Mouse (Mus musculus) embryonic facial prominence, embryonic 13.5 days (tissue): Measurements from ENCODE around the gene Stxbp5. TPM values are rescaled to one million over a fixed set of nuclear protein-coding genes. Genes with fewer than 3 reads are reported as not detected.
"Not testable (repeated sequence)": the region's sequence is repeated elsewhere in the genome, so short reads cannot be mapped to it uniquely, and the experiment has no call there.

Source experiments
- ATAC-seq: fragments of 200-750 bp; cut with Nextera tagmentation; 2 replicates; pipeline ENCODE4 v1.8.0; 2017; ENCODE audit warnings: low read depth; ENCODE audit not compliant: insufficient number of reproducible peaks, insufficient read depth, low FRiP score, low TSS enrichment
- H3K27ac ChIP-seq: fragments of 300-500 bp; sonication (generic); 2 replicates; pipeline ENCODE4 v1.5.1; 2015; ENCODE audit warnings: moderate library complexity, mild to moderate bottlenecking, inconsistent platforms
- H3K27me3 ChIP-seq: fragments of 300-500 bp; sonication (generic); 2 replicates; pipeline ENCODE4 v1.6.1; 2015; ENCODE audit warnings: mild to moderate bottlenecking, inconsistent platforms
- H3K36me3 ChIP-seq: fragments of 300-500 bp; sonication (generic); 2 replicates; pipeline ENCODE4 v1.6.1; 2015; ENCODE audit warnings: mild to moderate bottlenecking, inconsistent platforms
- H3K4me1 ChIP-seq: fragments of 300-500 bp; sonication (generic); 2 replicates; pipeline ENCODE4 v1.6.1; 2015; ENCODE audit warnings: inconsistent platforms
- H3K4me2 ChIP-seq: fragments of 300-500 bp; sonication (generic); 2 replicates; pipeline ENCODE4 v1.6.1; 2015; ENCODE audit warnings: moderate library complexity, mild to moderate bottlenecking, inconsistent platforms
- H3K4me3 ChIP-seq: fragments of 300-500 bp; sonication (generic); 2 replicates; pipeline ENCODE4 v1.5.1; 2015; ENCODE audit warnings: mild to moderate bottlenecking, inconsistent platforms
- H3K9ac ChIP-seq: fragments of 300-500 bp; sonication (generic); 2 replicates; pipeline ENCODE4 v1.6.1; 2015; ENCODE audit warnings: mild to moderate bottlenecking, inconsistent platforms
- H3K9me3 ChIP-seq: fragments of 300-500 bp; sonication (generic); 2 replicates; pipeline ENCODE4 v1.6.1; 2016; ENCODE audit warnings: inconsistent platforms
- WGBS: fragments of 180-500 bp; shearing (Covaris S2); methylation state at CpG from one replicate; pipeline ENCODE4 v1.1.7; 2015; ENCODE audit warnings: mixed read lengths; 5-methylcytosine and 5-hydroxymethylcytosine counted together
- polyA plus RNA-seq: library from polyadenylated mRNA; unstranded; fragments of >200 nt; fragmentation: Nextera tagmentation; extraction: Ambion mirVana; gene quantifications from 2 replicates; pipeline ENCODE4 v1.2.1, GENCODE M21; 2015

Stxbp5 gene
- polyA plus RNA-seq, 1 experiment from 2014 or later = 6.2 TPM

DNA sequence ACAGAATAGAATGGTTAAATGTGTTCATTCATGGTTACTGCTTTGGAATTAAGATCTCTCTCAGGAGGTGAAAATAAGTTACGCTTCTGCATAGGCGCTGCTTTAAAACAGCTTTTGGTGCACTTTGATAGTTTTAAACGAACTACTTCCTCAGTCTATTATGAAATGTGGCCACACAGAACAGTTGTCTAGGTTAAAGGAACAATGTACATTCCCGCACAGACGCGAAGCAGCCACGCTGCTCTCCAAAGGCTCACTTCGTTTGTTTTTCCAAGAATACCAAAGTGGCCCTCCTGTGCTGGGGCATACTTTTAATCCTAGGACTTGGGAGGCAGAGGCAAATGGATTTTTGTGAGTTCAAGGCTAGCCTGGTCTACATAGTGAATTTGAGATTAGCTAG is 11.2 kb downstream of the Stxbp5 start:
- peaks cover 7% of the 10 kb centered on the region; the same call in 1 of the 2 replicates for H3K36me3 ChIP-seq
- no peak overlapping the region for H3K4me3 ChIP-seq
- H3K4me1 ChIP-seq = no peaks in the 10 kb centered on the region
- H3K9me3 ChIP-seq = no peaks in the 10 kb centered on the region
- H3K9ac ChIP-seq = no peak overlapping the region
- H3K27me3 ChIP-seq = no peaks in the 10 kb centered on the region
- no peak overlapping the region for H3K4me2 ChIP-seq
- no peak for ATAC-seq
- WGBS = 82% methylated on average over 8 of the region's 8 CpGs
- H3K27ac ChIP-seq = no peak overlapping the region

DNA sequence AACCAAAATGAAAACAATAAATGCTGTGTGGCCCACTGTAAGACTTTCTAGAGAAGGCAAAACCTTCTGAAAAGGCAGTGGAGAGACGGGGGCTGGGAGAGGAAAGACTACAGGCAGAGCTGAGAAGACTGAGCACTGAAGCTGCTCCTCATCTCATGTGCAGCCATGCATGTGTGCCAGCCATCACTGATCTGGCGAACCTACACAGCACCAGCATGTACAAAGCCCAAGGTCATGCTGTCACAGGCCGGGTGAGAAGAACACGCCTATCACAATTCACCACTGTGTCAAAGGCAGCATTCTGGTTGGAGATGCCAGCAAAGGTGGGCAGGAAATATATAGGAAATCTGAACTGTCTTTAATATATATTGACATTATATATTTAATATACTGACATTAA is 12.2 kb downstream of the Stxbp5 start:
- no peak overlapping the region for H3K9ac ChIP-seq
- WGBS = 90% methylated on average over 4 of the region's 4 CpGs
- H3K4me2 ChIP-seq = no peak overlapping the region
- no peaks in the 10 kb centered on the region for H3K27me3 ChIP-seq
- H3K4me3 ChIP-seq = no peak overlapping the region
- H3K27ac ChIP-seq = no peak overlapping the region
- no peaks in the 10 kb centered on the region for H3K4me1 ChIP-seq
- H3K36me3 ChIP-seq = peaks cover 6% of the 10 kb centered on the region; the same call in 1 of the 2 replicates
- H3K9me3 ChIP-seq = no peaks in the 10 kb centered on the region
- ATAC-seq = no peak

GRCm38 (mm10) chr10:9881781-9882320 is 19.0 kb downstream of the Stxbp5 start:
- H3K4me3 ChIP-seq, H3K36me3 ChIP-seq, H3K4me2 ChIP-seq, H3K27ac ChIP-seq, H3K9ac ChIP-seq, H3K27me3 ChIP-seq, H3K4me1 ChIP-seq, ATAC-seq, H3K9me3 ChIP-seq: not testable (repeated sequence)
- 81% methylated on average over 5 of the region's 5 CpGs for WGBS

- WGBS = 59% methylated on average over 6 of the region's 6 CpGs
- Histone ChIP-seq H3K36me3 (no peaks in the 10 kb centered on the region), H3K27ac (no peak overlapping the region), H3K9me3 (no peaks in the 10 kb centered on the region), H3K27me3 (no peaks in the 10 kb centered on the region), H3K4me1 (no peaks in the 10 kb centered on the region), H3K4me3 (no peak overlapping the region), H3K9ac (no peak overlapping the region), H3K4me2 (no peak overlapping the region)
- ATAC-seq = no peak
Observed at GRCm38 (mm10) chr10:9880070-9880728, 20.7 kb downstream of the Stxbp5 start.

- H3K4me3 ChIP-seq = no peak overlapping the region
Observed at GRCm38 (mm10) chr10:9878821-9879489, 21.9 kb downstream of the Stxbp5 start.

GRCm38 (mm10) chr10:9875905-9876304 is 25.0 kb downstream of the Stxbp5 start:
- Histone ChIP-seq H3K27ac (no peak overlapping the region), H3K27me3 (no peaks in the 10 kb centered on the region), H3K36me3 (no peaks in the 10 kb centered on the region), H3K9me3 (no peaks in the 10 kb centered on the region), H3K9ac (no peak overlapping the region), H3K4me3 (no peak overlapping the region), H3K4me2 (no peak overlapping the region), H3K4me1 (no peaks in the 10 kb centered on the region)
- WGBS = 92% methylated on average over 3 of the region's 3 CpGs
- ATAC-seq = no peak

More at GRCm38 (mm10) chr10:9878821-9879489, 21.9 kb downstream of the Stxbp5 start:
- Histone ChIP-seq H3K27ac (no peak overlapping the region), H3K36me3 (no peaks in the 10 kb centered on the region), H3K9me3 (no peaks in the 10 kb centered on the region), H3K4me2 (no peak overlapping the region), H3K27me3 (no peaks in the 10 kb centered on the region), H3K9ac (no peak overlapping the region), H3K4me1 (no peaks in the 10 kb centered on the region)
- ATAC-seq = no peak
- 89% methylated on average over 6 of the region's 6 CpGs for WGBS

DNA sequence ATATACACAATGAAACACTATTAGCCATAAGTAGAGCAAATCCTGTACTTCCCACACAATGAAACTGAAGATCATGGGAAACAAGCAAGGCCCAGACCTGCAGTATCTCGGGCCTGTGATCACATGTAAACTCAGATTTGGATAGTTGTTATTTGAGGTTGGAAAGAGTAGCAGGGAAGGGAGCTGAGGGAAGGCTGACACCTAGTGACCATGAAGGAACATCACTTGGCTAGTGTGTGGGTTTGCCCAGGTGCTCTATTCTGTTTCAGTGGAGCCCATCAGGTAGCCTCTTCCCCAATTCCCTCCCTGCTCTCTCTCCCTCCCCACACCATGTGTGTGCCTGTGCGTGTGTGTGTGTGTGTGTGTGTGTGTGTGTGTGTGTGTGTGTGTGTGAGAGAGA is 28.7 kb downstream of the Stxbp5 start:
- no peak overlapping the region for H3K4me3 ChIP-seq
- H3K9me3 ChIP-seq = no peaks in the 10 kb centered on the region
- H3K4me2 ChIP-seq = no peak overlapping the region
- no peaks in the 10 kb centered on the region for H3K36me3 ChIP-seq
- ATAC-seq = no peak
- H3K9ac ChIP-seq = no peak overlapping the region
- no peaks in the 10 kb centered on the region for H3K27me3 ChIP-seq
- H3K4me1 ChIP-seq = no peaks in the 10 kb centered on the region
- no peak overlapping the region for H3K27ac ChIP-seq
- WGBS = 80% methylated on average over 2 of the region's 2 CpGs

DNA sequence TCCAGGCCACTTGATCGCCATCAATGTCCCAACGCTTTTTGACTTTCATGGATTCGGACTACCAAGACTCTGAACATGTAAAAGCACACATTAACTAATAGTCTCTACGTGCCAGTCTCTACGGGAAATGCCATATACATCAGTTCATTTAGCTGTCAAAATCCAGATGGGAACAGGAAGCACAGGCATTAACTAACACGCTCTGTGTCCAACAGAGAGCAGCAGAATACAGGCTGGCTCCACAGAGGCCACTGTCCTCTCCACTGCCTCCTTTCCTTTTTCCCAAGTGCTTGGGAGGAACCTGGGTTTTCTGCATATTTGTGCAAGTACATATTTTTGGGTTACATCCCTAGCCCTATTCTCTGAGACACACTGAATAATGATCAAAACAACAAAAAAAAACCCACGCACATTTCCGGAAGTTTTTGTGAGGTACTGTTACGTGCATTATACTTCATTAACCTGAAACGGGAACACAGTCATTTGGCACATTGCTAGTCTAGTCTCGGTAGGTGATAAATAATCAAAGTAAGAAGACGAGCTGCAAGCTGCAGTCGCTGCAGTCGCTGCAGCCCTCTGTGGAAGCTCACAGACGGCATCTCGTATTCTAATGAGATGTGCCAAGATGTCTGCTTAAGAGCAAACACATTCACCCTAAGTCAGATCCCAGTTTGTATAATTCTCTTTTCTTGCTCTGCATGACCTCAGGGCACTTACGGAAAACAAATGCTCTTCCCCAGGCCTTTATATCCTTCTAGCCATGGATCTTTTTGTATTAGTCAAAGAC is 33.9 kb downstream of the Stxbp5 start:
- Histone ChIP-seq H3K36me3 (no peaks in the 10 kb centered on the region), H3K27ac (no peak overlapping the region), H3K9ac (no peak overlapping the region), H3K27me3 (no peaks in the 10 kb centered on the region), H3K4me2 (no peak overlapping the region), H3K4me3 (no peak overlapping the region), H3K4me1 (no peaks in the 10 kb centered on the region), H3K9me3 (no peaks in the 10 kb centered on the region)
- 81% methylated on average over 17 of the region's 17 CpGs for WGBS
- ATAC-seq = no peak

- no peak for ATAC-seq
- H3K9me3 ChIP-seq = no peaks in the 10 kb centered on the region
- no peak overlapping the region for H3K9ac ChIP-seq
- peaks cover 6% of the 10 kb centered on the region for H3K36me3 ChIP-seq
- H3K27me3 ChIP-seq = no peaks in the 10 kb centered on the region
- no peak overlapping the region for H3K4me2 ChIP-seq
- H3K27ac ChIP-seq = no peak overlapping the region
- no peak overlapping the region for H3K4me3 ChIP-seq
- 72% methylated on average over 4 of the region's 4 CpGs for WGBS
- H3K4me1 ChIP-seq = no peaks in the 10 kb centered on the region; the same call in 1 of the 2 replicates
Observed at GRCm38 (mm10) chr10:9860022-9860421, 40.9 kb downstream of the Stxbp5 start.

DNA sequence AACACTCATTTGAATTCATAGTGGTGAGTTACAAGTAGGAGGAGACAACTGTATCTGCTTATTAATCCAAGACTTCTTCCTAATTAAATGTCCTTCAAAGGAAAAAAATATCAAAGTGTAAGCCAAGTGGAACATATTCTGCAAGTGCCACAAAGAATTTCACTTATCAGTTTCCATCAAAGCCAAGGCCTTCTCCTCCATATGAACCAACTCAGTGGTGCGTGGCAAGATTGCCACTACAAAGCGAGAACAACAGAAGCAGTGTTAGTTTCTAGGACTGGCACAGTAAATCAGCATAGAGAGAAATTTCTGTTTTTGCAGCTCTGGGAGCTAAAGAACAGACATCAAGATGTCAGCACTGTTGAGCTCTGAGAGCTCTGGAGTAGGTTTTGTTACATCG is 41.4 kb downstream of the Stxbp5 start:
- Histone ChIP-seq H3K27ac (no peak overlapping the region), H3K36me3 (peaks cover 11% of the 10 kb centered on the region), H3K9me3 (no peaks in the 10 kb centered on the region), H3K27me3 (no peaks in the 10 kb centered on the region), H3K9ac (no peak overlapping the region), H3K4me3 (no peak overlapping the region), H3K4me1 (no peaks in the 10 kb centered on the region; the same call in 1 of the 2 replicates), H3K4me2 (no peak overlapping the region)
- ATAC-seq = no peak
- WGBS = 79% methylated on average over 3 of the region's 3 CpGs

DNA sequence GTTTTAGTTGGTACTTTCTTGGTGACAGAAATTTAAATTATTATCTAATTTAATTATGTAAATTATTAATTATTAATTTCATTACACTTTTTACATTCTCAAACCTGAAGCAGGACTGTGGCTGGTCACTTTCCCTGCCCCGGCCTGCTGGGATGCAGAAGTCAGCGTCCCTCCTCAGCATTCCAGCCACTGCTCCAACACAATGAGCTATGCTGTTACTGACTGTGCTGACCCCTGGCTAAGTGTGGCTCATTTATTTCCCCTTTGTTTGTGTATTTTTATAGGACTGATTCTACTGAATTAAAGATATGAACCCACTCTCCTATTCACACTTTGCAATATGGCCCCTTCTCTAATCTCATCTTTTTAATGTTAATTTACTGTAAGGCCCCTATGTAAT is 43.0 kb downstream of the Stxbp5 start:
- H3K4me3 ChIP-seq = no peak overlapping the region
- 82% methylated on average over 2 of the region's 2 CpGs for WGBS
- H3K9me3 ChIP-seq = no peaks in the 10 kb centered on the region
- H3K4me2 ChIP-seq = no peak overlapping the region
- no peak for ATAC-seq
- no peak overlapping the region for H3K27ac ChIP-seq
- no peaks in the 10 kb centered on the region for H3K27me3 ChIP-seq
- H3K9ac ChIP-seq = no peak overlapping the region
- peaks cover 19% of the 10 kb centered on the region for H3K36me3 ChIP-seq
- H3K4me1 ChIP-seq = no peaks in the 10 kb centered on the region; the same call in 1 of the 2 replicates
